Mouse (Mus musculus) erythroblast, embryonic 14.5 days (primary cell): ENCODE results near the gene Plxna4.

Experiments used
- GATA1 ChIP-seq: IDR thresholded peaks from 2 replicates; pipeline ENCODE4 v1.6.1; 2012; ENCODE audit warnings: low read length, inconsistent platforms, mixed read lengths
- TAL1 ChIP-seq: IDR thresholded peaks from 3 replicates; pipeline ENCODE4 v1.6.1; 2012; ENCODE audit warnings: low read length, inconsistent platforms, mixed read lengths

DNA sequence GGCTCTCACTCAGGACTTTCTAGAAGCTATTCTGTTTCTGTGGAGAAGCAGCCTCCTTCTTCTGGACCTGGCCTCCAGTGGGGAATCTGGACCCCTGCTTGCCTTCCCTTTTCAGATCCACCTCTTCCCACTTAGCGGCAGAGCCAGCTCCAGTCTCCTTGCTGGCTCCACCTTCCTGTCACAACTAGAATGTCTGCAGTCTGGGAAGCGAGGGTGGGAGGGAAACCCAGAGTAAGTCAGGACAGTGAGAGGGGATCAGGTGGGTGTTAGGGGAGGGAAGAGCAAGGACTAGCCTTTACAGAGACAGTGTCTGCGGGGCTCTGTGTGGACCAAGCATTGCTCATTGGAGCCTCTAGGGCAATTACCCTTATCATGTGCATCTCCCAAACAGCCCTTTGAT, 4.4 kb downstream of the Plxna4 start:
- TF ChIP-seq TAL1 (no peak), GATA1 (no peak)
